Mouse (Mus musculus): ENCODE data around the gene Erh.

Erh gene

GRCm38 (mm10) chr12:80642725-80643692 is 1.1 kb downstream of the Erh start:
- in situ Hi-C loops (cut with MboI; ENCODE audit: low pct_unique_long_range_greater_than_20kb in 1 of 2, low sequenced_read_pairs in 2 of 2, unreplicated experiment in 1 of 2) = no loop called here

- in situ Hi-C loops (cut with MboI; ENCODE audit: low pct_unique_long_range_greater_than_20kb in 1 of 2, low sequenced_read_pairs in 2 of 2, unreplicated experiment in 1 of 2) = no loop called here
Measured at GRCm38 (mm10) chr12:80631790-80632189, 12.4 kb downstream of the Erh start.

- in situ Hi-C loops (cut with MboI; ENCODE audit: low pct_unique_long_range_greater_than_20kb in 1 of 2, low sequenced_read_pairs in 2 of 2, unreplicated experiment in 1 of 2) = loop anchor here in 1 of 2 experiments (25.0 kb wide), 1 partner anchor 458 kb away; no protein-coding TSS in a partner anchor
Measured at GRCm38 (mm10) chr12:80620501-80620900, 23.6 kb downstream of the Erh start.

- in situ Hi-C loops (cut with MboI; ENCODE audit: low pct_unique_long_range_greater_than_20kb in 1 of 2, low sequenced_read_pairs in 2 of 2, unreplicated experiment in 1 of 2) = loop anchor here in 1 of 2 experiments (25.0 kb wide), 1 partner anchor 453 kb away; no protein-coding TSS in a partner anchor
Measured at GRCm38 (mm10) chr12:80615371-80616257, 28.5 kb downstream of the Erh start.

GRCm38 (mm10) chr12:80612113-80612791 is 31.9 kb downstream of the Erh start:
- in situ Hi-C loops (cut with MboI; ENCODE audit: low pct_unique_long_range_greater_than_20kb in 1 of 2, low sequenced_read_pairs in 2 of 2, unreplicated experiment in 1 of 2) = loop anchor here in 1 of 2 experiments (25.0 kb wide), 1 partner anchor 450 kb away; no protein-coding TSS in a partner anchor

GRCm38 (mm10) chr12:80609928-80610327 is 34.2 kb downstream of the Erh start:
- in situ Hi-C loops (cut with MboI; ENCODE audit: low pct_unique_long_range_greater_than_20kb in 1 of 2, low sequenced_read_pairs in 2 of 2, unreplicated experiment in 1 of 2) = loop anchor here in 1 of 2 experiments (25.0 kb wide), 1 partner anchor 448 kb away; no protein-coding TSS in a partner anchor

- in situ Hi-C loops (cut with MboI; ENCODE audit: low pct_unique_long_range_greater_than_20kb in 1 of 2, low sequenced_read_pairs in 2 of 2, unreplicated experiment in 1 of 2) = loop anchor here in 1 of 2 experiments (25.0 kb wide), 1 partner anchor 446 kb away; no protein-coding TSS in a partner anchor
Measured at GRCm38 (mm10) chr12:80608576-80608975, 35.6 kb downstream of the Erh start.

GRCm38 (mm10) chr12:80604218-80604617 is 39.9 kb downstream of the Erh start:
- in situ Hi-C loops (cut with MboI; ENCODE audit: low pct_unique_long_range_greater_than_20kb in 1 of 2, low sequenced_read_pairs in 2 of 2, unreplicated experiment in 1 of 2) = loop anchor here in 1 of 2 experiments (25.0 kb wide), 1 partner anchor 442 kb away; no protein-coding TSS in a partner anchor

- in situ Hi-C loops (cut with MboI; ENCODE audit: low pct_unique_long_range_greater_than_20kb in 1 of 2, low sequenced_read_pairs in 2 of 2, unreplicated experiment in 1 of 2) = loop anchor here in 1 of 2 experiments (25.0 kb wide), 1 partner anchor 441 kb away; no protein-coding TSS in a partner anchor
Measured at GRCm38 (mm10) chr12:80603566-80603965, 40.6 kb downstream of the Erh start.

- in situ Hi-C loops (cut with MboI; ENCODE audit: low pct_unique_long_range_greater_than_20kb in 1 of 2, low sequenced_read_pairs in 2 of 2, unreplicated experiment in 1 of 2) = loop anchor here in 1 of 2 experiments (25.0 kb wide), 1 partner anchor 440 kb away; no protein-coding TSS in a partner anchor
Measured at GRCm38 (mm10) chr12:80602432-80602831, 41.7 kb downstream of the Erh start.

GRCm38 (mm10) chr12:80601597-80602269 is 42.4 kb downstream of the Erh start:
- in situ Hi-C loops (cut with MboI; ENCODE audit: low pct_unique_long_range_greater_than_20kb in 1 of 2, low sequenced_read_pairs in 2 of 2, unreplicated experiment in 1 of 2) = loop anchor here in 1 of 2 experiments (25.0 kb wide), 1 partner anchor 439 kb away; no protein-coding TSS in a partner anchor

- in situ Hi-C loops (cut with MboI; ENCODE audit: low pct_unique_long_range_greater_than_20kb in 1 of 2, low sequenced_read_pairs in 2 of 2, unreplicated experiment in 1 of 2) = no loop called here
Measured at GRCm38 (mm10) chr12:80598756-80599155, 45.4 kb downstream of the Erh start.

- in situ Hi-C loops (cut with MboI; ENCODE audit: low pct_unique_long_range_greater_than_20kb in 1 of 2, low sequenced_read_pairs in 2 of 2, unreplicated experiment in 1 of 2) = no loop called here
Measured at GRCm38 (mm10) chr12:80598236-80598635, 45.9 kb downstream of the Erh start.

- in situ Hi-C loops (cut with MboI; ENCODE audit: low pct_unique_long_range_greater_than_20kb in 1 of 2, low sequenced_read_pairs in 2 of 2, unreplicated experiment in 1 of 2) = no loop called here
Measured at GRCm38 (mm10) chr12:80595968-80596367, 48.2 kb downstream of the Erh start.

- in situ Hi-C loops (cut with MboI; ENCODE audit: low pct_unique_long_range_greater_than_20kb in 1 of 2, low sequenced_read_pairs in 2 of 2, unreplicated experiment in 1 of 2) = no loop called here
Measured at GRCm38 (mm10) chr12:80595566-80595965, 48.6 kb downstream of the Erh start.

- in situ Hi-C loops (cut with MboI; ENCODE audit: low pct_unique_long_range_greater_than_20kb in 1 of 2, low sequenced_read_pairs in 2 of 2, unreplicated experiment in 1 of 2) = no loop called here
Measured at GRCm38 (mm10) chr12:80594781-80595180, 49.4 kb downstream of the Erh start.

GRCm38 (mm10) chr12:80594141-80594540 is 50.0 kb downstream of the Erh start:
- in situ Hi-C loops (cut with MboI; ENCODE audit: low pct_unique_long_range_greater_than_20kb in 1 of 2, low sequenced_read_pairs in 2 of 2, unreplicated experiment in 1 of 2) = no loop called here

All from mouse embryonic stem cell (cell line).